18 mouse cellular contexts compared by ENCODE assay signal in the genomic region with DNA sequence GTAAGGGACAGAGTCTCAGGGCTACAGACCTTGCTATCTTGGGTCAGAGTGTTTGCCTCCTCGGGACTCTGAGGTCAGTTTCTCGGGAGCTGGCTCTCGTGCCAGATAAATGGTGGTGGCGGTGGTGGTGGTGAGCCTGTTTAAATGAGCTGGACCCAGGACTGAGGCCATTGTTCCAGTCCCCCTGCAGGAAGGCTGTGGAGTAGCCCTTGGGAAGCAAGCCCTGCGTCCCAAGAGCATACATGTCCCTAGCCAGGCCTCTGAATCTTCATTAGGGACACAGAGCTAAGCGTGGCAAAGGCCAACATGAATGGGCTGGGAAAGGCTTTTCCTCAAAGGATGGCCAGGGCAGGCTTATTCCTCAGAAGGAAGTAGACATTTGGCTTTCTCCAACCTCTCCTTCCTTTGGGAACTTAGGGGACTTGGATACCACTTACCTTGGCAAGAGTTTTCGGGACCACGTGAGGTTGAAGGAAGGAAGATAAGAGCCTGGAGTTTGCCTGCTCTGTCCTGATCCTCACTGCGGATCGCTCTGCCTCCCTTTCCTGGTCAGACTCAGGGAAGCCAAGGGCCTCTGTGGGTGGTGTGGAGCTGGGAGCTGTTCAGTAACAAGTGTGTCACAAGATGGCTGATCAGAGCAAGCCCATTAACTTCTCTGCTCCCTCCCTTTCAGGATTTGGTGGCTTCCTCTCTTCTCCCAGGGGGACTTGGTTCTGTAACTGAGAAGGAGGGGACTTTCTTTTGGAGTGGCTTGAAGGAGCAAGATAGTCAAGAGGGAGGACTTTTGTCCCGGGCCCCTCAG. TPM values are rescaled to one million over a fixed set of nuclear protein-coding genes. Genes with fewer than 3 reads are reported as not detected.
DNase-seq lines count a peak whose midpoint lies in the region; ATAC-seq and TF ChIP-seq lines count a peak whose summit lies in the region.
"Had no signal": no experiment of that assay in that cellular context is flagged by ENCODE, and none has a peak within 500 bp of the region (broad histone marks: within the 10 kb centered on the region; RNA-seq: fewer than 3 reads in every experiment).

No protein-coding gene starts in this region.

- H3K4me2 ChIP-seq in liver, postnatal 0 days (ENCODE audit: low read depth, low read length), result no peak overlapping the region
- H3K4me2 ChIP-seq: hindbrain, embryonic 13.5 days; limb, embryonic 13.5 days; lung, embryonic 15.5 days; midbrain, embryonic 13.5 days had no signal

- no peak for TF ChIP-seq EP300 in liver, postnatal 0 days (IDR thresholded peaks at IDR 0.05; ENCODE audit: low read depth)

- no peak overlapping the region for H3K9ac ChIP-seq in liver, postnatal 0 days (replicated peaks)
- H3K9ac ChIP-seq: hindbrain, embryonic 13.5 days; limb, embryonic 13.5 days; lung, embryonic 15.5 days; midbrain, embryonic 13.5 days had no signal

- peak; percentile 22 for DNase-seq in embryo, embryonic 10 days (ENCODE audit: low spot score)
- DNase-seq in embryo, embryonic 10.5 days (ENCODE audit: low spot score), result no peak
- peak; percentile 47 to 57 for DNase-seq in heart, adult 9 months (ENCODE audit: low spot score in 2 of 2)
- DNase-seq in heart, embryonic 10.5 days (ENCODE audit: low spot score), result no peak
- no peak for DNase-seq in liver, postnatal 0 days
- no peak for DNase-seq in liver
- DNase-seq in frontal cortex, postnatal 36 days (ENCODE audit: low spot score in 2 of 2), result no peak
- DNase-seq: adrenal gland, postnatal 10 days; cerebellum, adult 11 months; cerebellum, postnatal 10 days; gastrocnemius, postnatal 10 days; layer of hippocampus, postnatal 36 days had no signal

- TF ChIP-seq CTCF in liver, postnatal 0 days (IDR thresholded peaks at IDR 0.05; ENCODE audit: low read depth), result 0 out of 2 replicates have a peak, but pooled peaks have one; percentile 5

- ATAC-seq in liver, postnatal 0 days, result no peak
- ATAC-seq: intestine, embryonic 16.5 days; midbrain, embryonic 13.5 days had no signal

- peaks cover 28% of the 10 kb centered on the region for H3K4me1 ChIP-seq in heart, embryonic 10.5 days
- peaks cover 2% of the 10 kb centered on the region; the same call in 1 of the 2 replicates for H3K4me1 ChIP-seq in liver, postnatal 0 days (ENCODE audit: insufficient read depth)
- H3K4me1 ChIP-seq in brown adipose tissue, adult 24 weeks (ENCODE audit: control insufficient read depth, insufficient read depth, insufficient read length, low read length), result peaks cover 17% of the 10 kb centered on the region

- 46% methylated on average over 11 of the region's 11 CpGs for WGBS in heart, embryonic 10.5 days
- WGBS in liver, postnatal 0 days (ENCODE audit: insufficient replicate concordance), result 63% methylated on average over 11 of the region's 11 CpGs

- no peaks in the 10 kb centered on the region for H3K36me3 ChIP-seq in heart, embryonic 10.5 days
- H3K36me3 ChIP-seq in liver, postnatal 0 days (replicated peaks; ENCODE audit: insufficient read depth, low read length), result no peaks in the 10 kb centered on the region
- H3K36me3 ChIP-seq: hindbrain, embryonic 13.5 days; limb, embryonic 13.5 days; lung, embryonic 15.5 days; midbrain, embryonic 13.5 days had no signal

- peaks cover 51% of the 10 kb centered on the region for H3K27me3 ChIP-seq in heart, embryonic 10.5 days (ENCODE audit: insufficient read depth, poor library complexity, severe bottlenecking)
- H3K27me3 ChIP-seq in liver, postnatal 0 days (ENCODE audit: insufficient read depth, low read length), result peaks cover 20% of the 10 kb centered on the region

- no peaks in the 10 kb centered on the region for H3K9me3 ChIP-seq in heart, embryonic 10.5 days
- no peaks in the 10 kb centered on the region for H3K9me3 ChIP-seq in liver, postnatal 0 days (ENCODE audit: low read length)
- H3K9me3 ChIP-seq: hindbrain, embryonic 13.5 days; limb, embryonic 13.5 days; lung, embryonic 15.5 days; midbrain, embryonic 13.5 days had no signal

- no peak overlapping the region for H3K4me3 ChIP-seq in heart, embryonic 10.5 days
- H3K4me3 ChIP-seq in liver, postnatal 0 days (ENCODE audit: low read depth, low read length), result no peak overlapping the region
- no peak overlapping the region for H3K4me3 ChIP-seq in brown adipose tissue, adult 24 weeks (ENCODE audit: insufficient read depth, low read depth, low read length)
- H3K4me3 ChIP-seq: hindbrain, embryonic 13.5 days; limb, embryonic 13.5 days; lung, embryonic 15.5 days; midbrain, embryonic 13.5 days had no signal

- no peak overlapping the region for H3K27ac ChIP-seq in heart, embryonic 10.5 days
- H3K27ac ChIP-seq in liver, postnatal 0 days (ENCODE audit: low read depth), result no peak overlapping the region
- H3K27ac ChIP-seq in brown adipose tissue, adult 24 weeks (replicated peaks; ENCODE audit: low read depth, low read length), result peak overlapping the region; percentile 53
- H3K27ac ChIP-seq: hindbrain, embryonic 13.5 days; limb, embryonic 13.5 days; lung, embryonic 15.5 days; midbrain, embryonic 13.5 days had no signal

RNA-seq across cellular contexts. Expression of a gene that starts 4.4 kb away (rescaled TPM):
- 0.84 and 2.0 TPM in 2 replicates for polyA plus RNA-seq in heart, embryonic 10.5 days (2016; fragmentation: Nextera tagmentation; extraction: Ambion mirVana)
- 0.05 and 0.06 TPM in 2 replicates for polyA plus RNA-seq in liver, postnatal 0 days (2015; fragmentation: Nextera tagmentation; extraction: Ambion mirVana)
- 6.7 and 7.8 TPM in 2 replicates for polyA plus RNA-seq in brown adipose tissue, adult 24 weeks (2012; ENCODE audit: insufficient read depth, insufficient read length, missing spikeins)

Comparison
In these comparisons a context has a peak if more than half of its experiments do, and no peak if none do; other contexts are left out.
1. DNase-seq: peak in embryo, embryonic 10 days (single experiment) and heart, adult 9 months (2 of 2); none in embryo, embryonic 10.5 days (single experiment), heart, embryonic 10.5 days (single experiment), liver, postnatal 0 days (single experiment), liver (single experiment) and frontal cortex, postnatal 36 days (0 of 2).